Mouse (Mus musculus) embryonic facial prominence, embryonic 11.5 days (tissue): ENCODE data around the gene Gpc5. TPM values are rescaled to one million over a fixed set of nuclear protein-coding genes. Genes with fewer than 3 reads are reported as not detected.

Experiments
- ATAC-seq: fragments of 200-750 bp; cut with Nextera tagmentation; replicated peaks from 2 replicates; pipeline ENCODE4 v1.8.0; 2017; ENCODE audit warnings: low read depth; ENCODE audit not compliant: insufficient number of reproducible peaks, low FRiP score, low TSS enrichment
- DNase-seq: peaks from one replicate; pipeline ENCODE4 v3.0.0-alpha.2; 2015; ENCODE audit warnings: low spot score
- H3K27ac ChIP-seq: fragments of 300-500 bp; sonication (generic); replicated peaks from 2 replicates; pipeline ENCODE4 v1.5.1; 2014; ENCODE audit warnings: mild to moderate bottlenecking, low read depth, low read length, control low read depth
- H3K27me3 ChIP-seq: fragments of 300-500 bp; sonication (generic); 2 replicates; pipeline ENCODE4 v1.6.1; 2014; ENCODE audit warnings: mild to moderate bottlenecking, low read length, moderate library complexity, mixed read lengths; ENCODE audit not compliant: control insufficient read depth, insufficient read depth
- H3K36me3 ChIP-seq: fragments of 300-500 bp; sonication (generic); replicated peaks from 2 replicates; pipeline ENCODE4 v1.6.1; 2014; ENCODE audit warnings: low read depth, mild to moderate bottlenecking, low read length, moderate library complexity, mixed read lengths; ENCODE audit not compliant: control insufficient read depth, insufficient read depth
- H3K4me1 ChIP-seq: fragments of 300-500 bp; sonication (generic); 2 replicates; pipeline ENCODE4 v1.6.1; 2014; ENCODE audit warnings: low read length, mixed read lengths; ENCODE audit not compliant: control insufficient read depth, insufficient read depth
- H3K4me2 ChIP-seq: fragments of 300-500 bp; sonication (generic); 2 replicates; pipeline ENCODE4 v1.6.1; 2014; ENCODE audit warnings: low read depth, mild to moderate bottlenecking, control low read depth, low read length, moderate library complexity
- H3K4me3 ChIP-seq: fragments of 300-500 bp; sonication (generic); 2 replicates; pipeline ENCODE4 v1.5.1; 2014; ENCODE audit warnings: low read depth, low read length, control low read depth
- H3K9ac ChIP-seq: fragments of 300-500 bp; sonication (generic); replicated peaks from 2 replicates; pipeline ENCODE4 v1.6.1; 2014; ENCODE audit warnings: mild to moderate bottlenecking, control low read depth, low read length
- H3K9me3 ChIP-seq: fragments of 300-500 bp; sonication (generic); replicated peaks from 2 replicates; pipeline ENCODE4 v1.6.1; 2016; ENCODE audit warnings: mild to moderate bottlenecking, low read length, inconsistent platforms, mixed read lengths; ENCODE audit not compliant: control insufficient read depth
- WGBS: fragments of 180-500 bp; shearing (Covaris S2); extraction: QIAGEN DNeasy Blood & Tissue Kit; methylation state at CpG from one replicate; pipeline ENCODE4 v1.1.7; 2014; 5-methylcytosine and 5-hydroxymethylcytosine counted together
- polyA plus RNA-seq: library from polyadenylated mRNA; unstranded; fragments of >200 nt; fragmentation: Nextera tagmentation; extraction: Ambion mirVana; gene quantifications from 2 replicates; pipeline ENCODE4 v1.2.1, GENCODE M21; 2014

Gene Gpc5
- polyA plus RNA-seq, 1 experiment from 2014 or later: 1.0 TPM

DNA sequence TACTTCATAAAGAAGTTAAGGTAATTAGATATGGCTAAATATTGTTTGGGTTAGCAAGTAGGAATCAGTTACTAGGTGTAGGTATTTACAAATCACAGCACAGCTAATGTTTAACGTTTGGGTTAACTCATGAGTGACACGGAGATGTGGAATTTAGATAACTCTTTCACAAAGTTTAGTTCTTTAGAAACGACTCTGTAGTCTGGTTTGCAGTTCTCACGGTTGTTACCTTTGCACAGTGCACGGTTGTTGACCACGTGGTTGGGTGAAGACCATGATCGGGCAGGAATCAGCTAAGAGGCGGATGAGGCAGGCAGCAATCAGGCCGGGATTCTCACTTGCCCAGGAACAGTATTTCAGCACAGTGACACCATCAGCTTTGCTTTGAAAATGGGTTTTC, 26.6 kb downstream of the Gpc5 start:
- Histone ChIP-seq H3K27me3 (no peaks in the 10 kb centered on the region), H3K4me3 (no peak overlapping the region), H3K4me2 (no peak overlapping the region), H3K9ac (no peak overlapping the region), H3K27ac (no peak overlapping the region), H3K36me3 (no peaks in the 10 kb centered on the region), H3K4me1 (no peaks in the 10 kb centered on the region), H3K9me3 (no peaks in the 10 kb centered on the region)
- 90% methylated on average over 9 of the region's 9 CpGs for WGBS
- no peak for DNase-seq
- ATAC-seq: no peak

GRCm38 (mm10) chr14:115148821-115149220, 56.8 kb downstream of the Gpc5 start:
- DNase-seq (no peak), ATAC-seq (no peak)
- 78% methylated on average over 3 of the region's 3 CpGs for WGBS
- Histone ChIP-seq H3K4me3 (no peak overlapping the region), H3K27me3 (no peaks in the 10 kb centered on the region), H3K4me1 (no peaks in the 10 kb centered on the region), H3K9me3 (no peaks in the 10 kb centered on the region), H3K9ac (no peak overlapping the region), H3K36me3 (no peaks in the 10 kb centered on the region), H3K4me2 (no peak overlapping the region), H3K27ac (no peak overlapping the region)

- Histone ChIP-seq H3K36me3 (no peaks in the 10 kb centered on the region), H3K9me3 (no peaks in the 10 kb centered on the region), H3K4me2 (no peak overlapping the region), H3K27ac (no peak overlapping the region), H3K4me3 (no peak overlapping the region), H3K4me1 (no peaks in the 10 kb centered on the region), H3K9ac (no peak overlapping the region), H3K27me3 (no peaks in the 10 kb centered on the region)
- WGBS: 78% methylated on average over 4 of the region's 4 CpGs
- ATAC-seq (no peak), DNase-seq (no peak)
Measured at GRCm38 (mm10) chr14:115156597-115156996, 64.6 kb downstream of the Gpc5 start.

DNA sequence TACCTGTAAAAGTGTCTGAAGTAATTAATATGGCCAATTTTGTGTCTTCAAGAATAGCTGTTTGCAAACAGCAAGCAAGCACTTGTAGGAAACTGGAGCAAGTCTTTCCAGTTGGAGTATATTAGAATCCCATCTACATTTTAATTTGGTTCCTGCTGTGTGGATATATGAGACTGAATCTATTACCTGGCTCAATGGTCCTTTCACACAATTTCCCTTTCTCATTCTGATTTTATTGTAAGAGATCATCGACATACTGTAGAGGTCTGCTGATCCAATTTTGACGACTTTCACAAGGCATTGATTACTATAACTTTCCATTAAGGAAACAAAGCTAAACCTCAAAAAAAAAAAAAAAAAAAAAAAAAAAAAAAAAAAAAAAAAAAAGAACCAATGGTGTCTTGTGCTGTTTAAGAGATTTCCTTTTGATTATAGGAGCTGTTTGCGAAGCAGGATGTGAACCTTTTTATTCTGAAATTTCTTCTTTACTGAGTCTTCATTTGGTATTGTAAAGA, 85.4 kb downstream of the Gpc5 start:
- H3K36me3 ChIP-seq: no peaks in the 10 kb centered on the region
- no peak overlapping the region for H3K4me2 ChIP-seq
- no peaks in the 10 kb centered on the region for H3K27me3 ChIP-seq
- H3K27ac ChIP-seq: no peak overlapping the region
- no peak overlapping the region for H3K9ac ChIP-seq
- H3K4me1 ChIP-seq: no peaks in the 10 kb centered on the region
- no peak for DNase-seq
- no peak overlapping the region for H3K4me3 ChIP-seq
- ATAC-seq: no peak
- WGBS: 60% methylated on average over 3 of the region's 3 CpGs
- no peaks in the 10 kb centered on the region for H3K9me3 ChIP-seq

- Histone ChIP-seq H3K4me2 (no peak overlapping the region), H3K27ac (no peak overlapping the region), H3K4me3 (no peak overlapping the region), H3K27me3 (no peaks in the 10 kb centered on the region), H3K9me3 (no peaks in the 10 kb centered on the region), H3K4me1 (no peaks in the 10 kb centered on the region), H3K9ac (no peak overlapping the region), H3K36me3 (no peaks in the 10 kb centered on the region)
- no peak for ATAC-seq
- no peak for DNase-seq
- WGBS: 83% methylated on average over 5 of the region's 5 CpGs
Measured at GRCm38 (mm10) chr14:115179925-115180324, 87.9 kb downstream of the Gpc5 start.

DNA sequence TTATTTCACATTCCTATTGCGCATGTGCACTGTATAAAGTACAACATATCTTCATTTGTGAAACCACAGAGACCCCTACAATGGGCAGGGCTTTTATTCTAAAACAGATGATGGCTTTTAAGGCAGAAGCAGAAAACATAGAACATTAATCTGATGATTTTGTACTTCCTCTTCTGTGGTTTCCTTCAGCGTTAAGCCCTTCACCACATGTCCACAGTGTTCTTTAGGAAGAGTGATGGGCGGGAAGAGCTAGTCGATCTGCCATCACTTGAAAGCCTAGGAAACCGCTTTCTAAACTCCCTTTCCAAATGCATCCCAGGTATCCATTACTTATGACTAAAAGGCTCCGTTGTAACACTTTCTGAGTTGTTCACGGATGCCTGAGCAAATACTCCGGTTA, 96.2 kb downstream of the Gpc5 start:
- no peak for ATAC-seq
- Histone ChIP-seq H3K9ac (no peak overlapping the region), H3K9me3 (no peaks in the 10 kb centered on the region), H3K4me2 (no peak overlapping the region), H3K36me3 (no peaks in the 10 kb centered on the region), H3K27me3 (no peaks in the 10 kb centered on the region), H3K27ac (no peak overlapping the region), H3K4me3 (no peak overlapping the region), H3K4me1 (no peaks in the 10 kb centered on the region)
- no peak for DNase-seq
- WGBS: 81% methylated on average over 8 of the region's 8 CpGs

- Histone ChIP-seq H3K4me3 (no peak overlapping the region), H3K36me3 (no peaks in the 10 kb centered on the region), H3K9ac (no peak overlapping the region), H3K4me2 (no peak overlapping the region), H3K27ac (no peak overlapping the region), H3K27me3 (no peaks in the 10 kb centered on the region), H3K9me3 (no peaks in the 10 kb centered on the region), H3K4me1 (no peaks in the 10 kb centered on the region)
- DNase-seq: no peak
- 76% methylated on average over 5 of the region's 5 CpGs for WGBS
- ATAC-seq: no peak
Measured at GRCm38 (mm10) chr14:115228075-115228474, 136.1 kb downstream of the Gpc5 start.

DNA sequence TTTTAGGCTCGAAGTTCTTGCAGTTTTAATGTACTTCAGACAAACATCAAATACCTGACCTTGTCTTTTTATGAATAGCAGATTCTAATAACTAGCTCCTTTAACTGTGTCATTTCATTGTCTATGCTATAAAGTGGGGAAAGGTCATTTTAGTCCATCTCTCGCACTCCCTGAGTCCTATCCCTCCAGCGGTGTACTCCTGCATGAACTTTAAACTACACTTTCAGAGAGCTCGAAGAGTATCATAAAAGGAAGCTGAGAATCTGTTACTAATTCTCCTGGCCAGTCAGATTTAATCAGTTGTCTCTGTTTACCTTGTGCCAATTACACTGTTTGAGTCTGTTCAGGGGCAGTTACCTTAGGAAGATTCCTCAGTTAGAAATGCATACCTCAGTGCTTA, 144.4 kb downstream of the Gpc5 start:
- WGBS: 45% methylated on average over 4 of the region's 4 CpGs
- no peaks in the 10 kb centered on the region for H3K27me3 ChIP-seq
- no peak overlapping the region for H3K27ac ChIP-seq
- ATAC-seq (no peak), DNase-seq (no peak)
- no peak overlapping the region for H3K9ac ChIP-seq
- no peak overlapping the region for H3K4me3 ChIP-seq
- no peaks in the 10 kb centered on the region for H3K4me1 ChIP-seq
- H3K36me3 ChIP-seq: no peaks in the 10 kb centered on the region
- H3K9me3 ChIP-seq: no peaks in the 10 kb centered on the region
- H3K4me2 ChIP-seq: no peak overlapping the region
